Mouse (Mus musculus) naive thymus-derived CD4-positive, alpha-beta T cell, adult 5 months (primary cell): Measurements from ENCODE around the gene Ndufa4. TPM values are rescaled to one million over a fixed set of nuclear protein-coding genes. Genes with fewer than 3 reads are reported as not detected.

ENCODE experiments used
- polyA plus RNA-seq: library from polyadenylated mRNA; unstranded; fragments of 100-300 nt; shearing (Covaris generic); gene quantifications from one replicate; pipeline ENCODE4 v1.2.1, GENCODE M21; 2017

Ndufa4 gene
- polyA plus RNA-seq: 214 TPM

DNA sequence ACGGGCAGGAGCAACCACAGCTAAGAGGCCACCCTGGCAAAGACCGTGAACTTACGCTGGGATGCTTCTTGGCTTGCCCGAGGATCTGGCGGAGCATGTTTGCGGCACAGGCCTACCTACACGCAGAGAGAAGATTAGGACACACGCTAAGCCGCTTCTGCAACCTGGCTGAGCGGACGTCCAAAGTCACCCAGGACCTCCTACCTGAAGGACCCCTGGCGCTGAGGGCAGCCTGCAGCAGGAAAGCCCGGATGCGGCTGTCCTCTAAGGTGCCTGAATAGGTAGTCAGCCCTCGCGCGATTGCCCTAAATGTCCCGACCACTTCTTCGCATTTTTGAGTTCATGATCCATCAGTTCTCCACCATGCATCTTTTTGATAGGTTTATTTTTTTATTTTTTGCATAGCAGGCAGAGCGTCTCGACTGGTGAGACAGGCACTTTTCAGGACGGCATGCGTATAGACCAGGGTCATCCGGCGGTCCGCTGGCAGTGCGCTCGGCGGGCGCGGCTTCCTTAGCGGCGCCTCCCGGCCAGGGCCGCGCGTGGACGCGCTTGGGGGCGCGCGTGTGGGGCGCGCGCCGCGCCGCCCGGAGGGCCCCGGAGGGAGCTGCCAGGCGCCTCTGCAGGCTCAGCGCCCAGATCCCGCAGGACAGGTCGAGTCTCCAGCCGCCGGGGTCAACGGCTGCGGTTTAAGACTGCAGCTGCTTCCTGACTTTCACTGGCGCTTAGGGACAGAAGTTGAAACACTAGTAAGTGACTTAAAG, at the start of gene Ndufa4, which contains the start of gene Phf14:
TSS of gene Ndufa4 (minus strand) at position 229 of the 764 bp plus-strand sequence.
TSS of gene Phf14 (plus strand) at position 541 of the 764 bp plus-strand sequence.

Other genes with a start within 250 kb of the Ndufa4 start
- 47.6 TPM for gene Phf14, start 312 bp upstream of the Ndufa4 start, polyA plus RNA-seq